ENCODE assay signal across 8 mouse cellular contexts in the genomic region with DNA sequence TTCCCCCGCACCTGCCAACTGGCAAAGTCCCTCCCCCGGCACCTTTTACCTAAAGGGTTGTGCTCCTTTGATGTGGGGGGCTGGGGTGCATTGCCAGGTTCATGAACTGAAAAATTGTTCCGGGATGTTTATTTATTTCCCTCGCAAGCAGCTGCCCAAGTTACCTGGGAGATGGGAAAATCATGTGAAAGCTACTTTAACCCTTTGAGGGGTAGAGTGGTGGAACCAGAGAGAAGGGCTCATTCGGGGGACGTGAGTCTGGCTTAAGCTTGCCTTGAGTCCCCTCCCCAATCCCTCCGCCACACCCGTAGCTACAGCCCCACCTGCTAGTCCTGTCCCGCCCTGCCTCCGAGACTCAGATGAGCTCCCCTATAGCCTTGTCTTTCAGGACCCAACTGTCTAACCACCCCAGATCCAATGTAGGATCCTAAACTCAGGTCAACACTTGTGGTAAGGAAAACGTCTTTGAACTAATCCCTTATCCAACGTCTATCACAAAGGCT. TPM values are rescaled to one million over a fixed set of nuclear protein-coding genes. Genes with fewer than 3 reads are reported as not detected.
DNase-seq lines count a peak whose midpoint lies in the region; ATAC-seq and TF ChIP-seq lines count a peak whose summit lies in the region.

No protein-coding gene starts in this region.

- peaks cover 26% of the 10 kb centered on the region for H3K4me1 ChIP-seq in E14TG2a.4 (replicated peaks; ENCODE audit: low read depth, low read length)
- peaks cover 49% of the 10 kb centered on the region for H3K4me1 ChIP-seq in hindbrain, embryonic 10.5 days (replicated peaks)

- peak; percentile 59 for DNase-seq in cerebellum, adult 9-10 months
- peak; percentile 42 for DNase-seq in hindbrain, embryonic 10.5 days (ENCODE audit: low spot score)
- DNase-seq in lung, postnatal 10 days = peak; percentile 18
- no peak for DNase-seq in adrenal gland, adult 2 months
- DNase-seq in left cerebral cortex, adult 9 months (ENCODE audit: low spot score in 2 of 2) = no peak
- DNase-seq in adrenal gland, postnatal 36 days = no peak

- TF ChIP-seq CTCF in E14TG2a.4 (conservative IDR thresholded peaks at IDR 0.05; ENCODE audit: low read length) = no peak

- no peaks in the 10 kb centered on the region for H3K36me3 ChIP-seq in E14TG2a.4 (ENCODE audit: insufficient read depth, low read length)
- peaks cover 12% of the 10 kb centered on the region for H3K36me3 ChIP-seq in hindbrain, embryonic 10.5 days

- H3K9me3 ChIP-seq in E14TG2a.4 (ENCODE audit: low read length) = no peaks in the 10 kb centered on the region
- no peaks in the 10 kb centered on the region for H3K9me3 ChIP-seq in hindbrain, embryonic 10.5 days

- ATAC-seq in cerebellum, adult (ENCODE audit: insufficient number of reproducible peaks, low FRiP score, low TSS enrichment) = no peak

- WGBS in hindbrain, embryonic 10.5 days = 3% methylated on average over 12 of the region's 12 CpGs

- peak overlapping the region; percentile 95 for H3K27ac ChIP-seq in hindbrain, embryonic 10.5 days

- H3K4me3 ChIP-seq in E14TG2a.4 (replicated peaks; ENCODE audit: low read length) = peak overlapping the region; percentile 81
- H3K4me3 ChIP-seq in hindbrain, embryonic 10.5 days = peak overlapping the region; percentile 68

- peaks cover 85% of the 10 kb centered on the region for H3K27me3 ChIP-seq in E14TG2a.4 (ENCODE audit: insufficient read depth, low read length)
- H3K27me3 ChIP-seq in hindbrain, embryonic 10.5 days (ENCODE audit: insufficient read depth, poor library complexity, severe bottlenecking) = 0 out of 2 replicates have a peak, but pooled peaks cover 3% of the 10 kb centered on the region

RNA-seq across cellular contexts. Expression of a gene that starts 0.3 kb away (rescaled TPM):
- 11.6 and 12.0 TPM in 2 replicates for polyA plus RNA-seq in hindbrain, embryonic 10.5 days (2016; fragmentation: Nextera tagmentation; extraction: Ambion mirVana)
- 10 to 100 TPM; 35.5 to 67.1 TPM for total RNA-seq in adrenal gland, adult 2 months (2021)
- 44.6 and 49.2 TPM in 2 replicates for polyA plus RNA-seq in adrenal gland, adult 2 months (2012; rRNA removed)
- total RNA-seq in adrenal gland, postnatal 36 days (2021) = 10 to 100 TPM; 43.8 to 62.6 TPM

RNA-seq across cellular contexts. Expression of a gene that starts 20.5 kb away (rescaled TPM):
- 38.8 and 58.6 TPM in 2 replicates for polyA plus RNA-seq in hindbrain, embryonic 10.5 days (2016; fragmentation: Nextera tagmentation; extraction: Ambion mirVana)
- total RNA-seq in adrenal gland, adult 2 months (2021) = 10 to 100 TPM; 12.8 to 17.7 TPM
- 25.9 and 31.1 TPM in 2 replicates for polyA plus RNA-seq in adrenal gland, adult 2 months (2012; rRNA removed)
- total RNA-seq in adrenal gland, postnatal 36 days (2021) = 10 to 100 TPM; 10.2 to 13.3 TPM

RNA-seq across cellular contexts. Expression of a gene that starts 39.4 kb away (rescaled TPM):
- polyA plus RNA-seq in hindbrain, embryonic 10.5 days (2016; fragmentation: Nextera tagmentation; extraction: Ambion mirVana) = not detected in 2 replicates
- total RNA-seq in adrenal gland, adult 2 months (2021) = under 1 TPM; 0.58 to 0.59 TPM
- 0.22 TPM in 1 of 2 replicates, not detected in the other for polyA plus RNA-seq in adrenal gland, adult 2 months (2012; rRNA removed)
- 1 to 10 TPM in 1 of 2 experiments, under 1 TPM in 1; 0.83 to 1.1 TPM for total RNA-seq in adrenal gland, postnatal 36 days (2021)

RNA-seq across cellular contexts. Expression of a gene that starts 39.5 kb away (rescaled TPM):
- polyA plus RNA-seq in hindbrain, embryonic 10.5 days (2016; fragmentation: Nextera tagmentation; extraction: Ambion mirVana) = 53.7 and 57.6 TPM in 2 replicates
- total RNA-seq in adrenal gland, adult 2 months (2021) = 10 to 100 TPM; 42.2 to 66.4 TPM
- polyA plus RNA-seq in adrenal gland, adult 2 months (2012; rRNA removed) = 3.9 and 5.8 TPM in 2 replicates
- total RNA-seq in adrenal gland, postnatal 36 days (2021) = 10 to 100 TPM; 55.6 to 67.1 TPM

RNA-seq across cellular contexts. Expression of a gene that starts 52.5 kb away (rescaled TPM):
- 22.8 and 23.8 TPM in 2 replicates for polyA plus RNA-seq in hindbrain, embryonic 10.5 days (2016; fragmentation: Nextera tagmentation; extraction: Ambion mirVana)
- 10 to 100 TPM; 65.5 to 84.6 TPM for total RNA-seq in adrenal gland, adult 2 months (2021)
- 25.6 and 27.7 TPM in 2 replicates for polyA plus RNA-seq in adrenal gland, adult 2 months (2012; rRNA removed)
- total RNA-seq in adrenal gland, postnatal 36 days (2021) = 10 to 100 TPM; 75.5 to 84.3 TPM

Comparison
In these comparisons a context has a peak if more than half of its experiments do, and no peak if none do; other contexts are left out.
1. DNase-seq: peak in cerebellum, adult 9-10 months (single experiment), hindbrain, embryonic 10.5 days (single experiment) and lung, postnatal 10 days (single experiment); none in adrenal gland, adult 2 months (single experiment), left cerebral cortex, adult 9 months (0 of 2) and adrenal gland, postnatal 36 days (0 of 2).